Mouse (Mus musculus) small intestine, adult 2 months (tissue): ENCODE measurements around the gene Lrrc8c. TPM values are rescaled to one million over a fixed set of nuclear protein-coding genes. Genes with fewer than 3 reads are reported as not detected.

Experiments
- H3K27ac ChIP-seq: fragments of 200-500 bp; 2 replicates; pipeline ENCODE4 v1.5.1; 2012; ENCODE audit warnings: low read depth, low read length, control low read depth, inconsistent platforms; ENCODE audit not compliant: insufficient read depth
- H3K27me3 ChIP-seq: fragments of 200-500 bp; 2 replicates; pipeline ENCODE4 v1.6.1; 2012; ENCODE audit warnings: mild to moderate bottlenecking, moderate library complexity, low read length, inconsistent platforms; ENCODE audit not compliant: control insufficient read depth, insufficient read depth
- H3K36me3 ChIP-seq: fragments of 200-500 bp; 2 replicates; pipeline ENCODE4 v1.6.1; 2012; ENCODE audit warnings: mild to moderate bottlenecking, low read length, control low read depth, inconsistent platforms; ENCODE audit not compliant: control insufficient read depth, insufficient read depth
- H3K4me1 ChIP-seq: fragments of 200-500 bp; 2 replicates; pipeline ENCODE4 v1.6.1; 2012; ENCODE audit warnings: low read length, inconsistent platforms, mixed read lengths; ENCODE audit not compliant: control insufficient read depth, insufficient read depth, insufficient read length
- H3K4me3 ChIP-seq: fragments of 200-500 bp; 2 replicates; pipeline ENCODE4 v1.5.1; 2012; ENCODE audit warnings: low read depth, mild to moderate bottlenecking, control low read depth, inconsistent platforms, low read length, moderate library complexity
- CTCF ChIP-seq: fragments of 200-500 bp; IDR thresholded peaks from 2 replicates; pipeline ENCODE4 v1.5.1; 2012; ENCODE audit warnings: low read depth, mild to moderate bottlenecking, control low read depth, inconsistent platforms, low read length, moderate library complexity, mixed read lengths; ENCODE audit not compliant: insufficient replicate concordance, insufficient read length; ENCODE audit errors: extremely low read depth
- POLR2A ChIP-seq: fragments of 200-500 bp; IDR thresholded peaks from 2 replicates; pipeline ENCODE4 v1.6.1; 2012; ENCODE audit warnings: low read depth, mild to moderate bottlenecking, control low read depth, inconsistent platforms, low read length, moderate library complexity
- WGBS: fragments of 180-500 bp; shearing (Covaris S2); methylation state at CpG from one replicate; pipeline ENCODE4 v1.1.7; 2018; 5-methylcytosine and 5-hydroxymethylcytosine counted together
- polyA plus RNA-seq: library from polyadenylated mRNA; depleted of rRNA; stranded (reverse); fragments of >200 nt; gene quantifications from 2 replicates; pipeline ENCODE4 v1.2.3, GENCODE M21; 2012

Gene Lrrc8c
- polyA plus RNA-seq, 1 experiment = 7.6 TPM

GRCm38 (mm10) chr5:105551808-105552207 is 32.6 kb downstream of the Lrrc8c start:
- H3K27ac ChIP-seq = no peak overlapping the region

GRCm38 (mm10) chr5:105556291-105556690 is 37.1 kb downstream of the Lrrc8c start:
- Histone ChIP-seq H3K4me1 (no peaks in the 10 kb centered on the region), H3K36me3 (no peaks in the 10 kb centered on the region; the same call in 1 of the 2 replicates), H3K27me3 (no peaks in the 10 kb centered on the region), H3K4me3 (no peak overlapping the region), H3K27ac (no peak overlapping the region)
- TF ChIP-seq POLR2A (no peak), CTCF (no peak)
- WGBS = 82% methylated on average over 6 of the region's 6 CpGs

More at GRCm38 (mm10) chr5:105551808-105552207, 32.6 kb downstream of the Lrrc8c start:
- Histone ChIP-seq H3K4me3 (no peak overlapping the region), H3K4me1 (no peaks in the 10 kb centered on the region), H3K36me3 (no peaks in the 10 kb centered on the region; the same call in 1 of the 2 replicates), H3K27me3 (no peaks in the 10 kb centered on the region)
- WGBS = 58% methylated on average over 1 of the region's 1 CpGs
- TF ChIP-seq POLR2A (no peak), CTCF (no peak)

GRCm38 (mm10) chr5:105557346-105557745 is 38.2 kb downstream of the Lrrc8c start:
- no peaks in the 10 kb centered on the region for H3K4me1 ChIP-seq
- WGBS = 95% methylated on average over 3 of the region's 3 CpGs
- no peaks in the 10 kb centered on the region for H3K36me3 ChIP-seq
- H3K27me3 ChIP-seq = no peaks in the 10 kb centered on the region
- no peak overlapping the region for H3K27ac ChIP-seq
- H3K4me3 ChIP-seq = no peak overlapping the region
- TF ChIP-seq CTCF = no peak
- no peak for TF ChIP-seq POLR2A

GRCm38 (mm10) chr5:105557777-105558240 is 38.6 kb downstream of the Lrrc8c start:
- Histone ChIP-seq H3K4me3 (no peak overlapping the region), H3K36me3 (no peaks in the 10 kb centered on the region), H3K4me1 (no peaks in the 10 kb centered on the region), H3K27me3 (no peaks in the 10 kb centered on the region), H3K27ac (peak overlapping the region; percentile 38; the same call in 1 of the 2 replicates)
- TF ChIP-seq CTCF = no peak
- no peak for TF ChIP-seq POLR2A
- 83% methylated on average over 4 of the region's 4 CpGs for WGBS

DNA sequence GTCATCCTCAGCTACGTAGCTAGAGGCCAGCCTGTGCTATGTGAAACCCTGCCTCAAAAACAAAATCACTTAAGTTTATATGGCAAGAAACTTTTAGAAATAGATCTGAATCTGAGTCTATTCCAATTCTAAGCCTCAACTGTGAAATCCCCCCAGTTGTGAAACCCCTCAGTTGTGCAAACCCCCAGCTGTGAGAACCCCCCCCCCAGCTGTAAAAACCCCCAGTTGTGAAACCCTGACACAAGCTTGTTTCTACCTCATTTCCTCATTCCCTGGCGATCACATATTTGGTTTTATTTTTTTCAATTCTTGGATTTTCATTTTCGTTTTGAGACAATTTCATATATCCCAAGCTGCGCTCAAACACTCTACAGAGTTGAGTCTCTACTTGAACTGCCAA is 39.3 kb downstream of the Lrrc8c start:
- WGBS = 83% methylated on average over 4 of the region's 4 CpGs
- TF ChIP-seq POLR2A (no peak), CTCF (no peak)
- Histone ChIP-seq H3K27me3 (no peaks in the 10 kb centered on the region), H3K4me3 (no peak overlapping the region), H3K27ac (peak overlapping the region; percentile 52; the same call in 1 of the 2 replicates), H3K36me3 (no peaks in the 10 kb centered on the region), H3K4me1 (no peaks in the 10 kb centered on the region)

DNA sequence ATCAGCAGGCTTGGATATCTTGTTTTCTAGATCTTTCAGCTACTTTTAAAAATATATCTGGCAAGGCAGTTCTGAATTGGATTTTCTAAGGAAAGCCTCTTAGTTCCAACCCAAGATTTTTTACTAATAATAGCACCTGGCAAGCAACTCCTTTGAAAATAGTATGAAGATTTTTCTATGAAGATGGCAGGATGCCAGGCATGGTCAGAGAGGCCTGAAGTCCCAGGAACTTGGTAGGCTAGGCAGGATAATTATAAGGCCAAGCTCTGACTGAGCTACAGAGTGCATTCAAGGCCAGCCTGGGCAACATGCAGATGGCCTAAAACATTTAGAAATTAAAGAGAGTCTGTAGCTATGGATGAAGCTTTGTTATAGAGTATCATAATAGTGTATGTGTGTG is 42.7 kb downstream of the Lrrc8c start:
- Histone ChIP-seq H3K36me3 (no peaks in the 10 kb centered on the region), H3K27me3 (no peaks in the 10 kb centered on the region), H3K4me1 (no peaks in the 10 kb centered on the region), H3K27ac (no peak overlapping the region), H3K4me3 (no peak overlapping the region)
- TF ChIP-seq CTCF = no peak
- no peak for TF ChIP-seq POLR2A

DNA sequence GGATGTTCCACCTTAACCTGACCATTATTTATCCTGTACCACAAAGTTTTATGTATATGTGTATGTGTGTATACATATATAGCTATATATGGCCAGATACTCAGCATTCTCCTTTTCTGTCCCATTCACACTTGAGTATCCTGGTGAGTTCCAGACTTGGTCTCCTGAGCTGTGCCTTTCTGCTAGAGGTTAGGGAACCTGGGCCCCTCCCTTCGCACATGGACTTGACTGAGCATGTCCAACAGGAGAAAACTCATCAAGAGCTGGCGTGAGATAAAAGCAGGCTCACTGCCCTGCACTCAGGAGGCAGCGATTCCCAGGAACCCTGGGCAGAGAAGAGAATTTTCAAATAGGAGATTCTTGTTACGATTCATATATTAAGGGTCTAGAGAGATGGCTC is 45.6 kb downstream of the Lrrc8c start:
- TF ChIP-seq POLR2A (no peak), CTCF (no peak)
- Histone ChIP-seq H3K4me3 (no peak overlapping the region), H3K4me1 (0 out of 2 replicates have a peak, but pooled peaks cover 2% of the 10 kb centered on the region), H3K27ac (no peak overlapping the region), H3K36me3 (no peaks in the 10 kb centered on the region), H3K27me3 (no peaks in the 10 kb centered on the region)
- WGBS = 81% methylated on average over 4 of the region's 4 CpGs
